Mouse (Mus musculus) right cerebral cortex, adult 2 months (tissue): ENCODE data around the gene Igf2.
A peak's percentile ranks its signal among the peaks of the same experiment; 100 is the strongest.

Source experiments
- DNase-seq, 2 experiments: peaks; one replicate each; pipeline ENCODE4 v3.0.0; 2021 to 2022; ENCODE audit warnings: low spot score in 2 of 2

Igf2 gene

DNA sequence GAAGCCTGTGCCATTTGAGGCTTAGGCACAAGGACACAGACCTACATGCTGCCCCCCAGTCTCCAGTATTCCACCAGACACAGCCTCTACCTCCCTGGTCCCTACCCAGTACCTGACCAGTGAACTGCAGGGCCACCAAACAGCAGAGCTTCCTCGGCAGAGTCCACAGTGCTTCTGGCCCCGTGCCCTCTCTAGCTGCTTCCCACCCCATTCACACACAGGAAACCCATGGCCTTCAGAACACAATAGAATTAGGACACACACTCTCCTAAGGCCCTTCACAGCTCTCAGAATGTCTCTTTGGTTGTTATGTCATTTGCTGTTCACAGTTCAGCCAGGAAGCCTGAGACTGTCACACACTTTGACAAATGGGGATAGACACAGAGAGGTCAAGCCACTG lies at the start of gene Igf2:
TSS of gene Igf2 (minus strand) at position 158 of the 400 bp plus-strand sequence.
- DNase-seq, result no peak

DNA sequence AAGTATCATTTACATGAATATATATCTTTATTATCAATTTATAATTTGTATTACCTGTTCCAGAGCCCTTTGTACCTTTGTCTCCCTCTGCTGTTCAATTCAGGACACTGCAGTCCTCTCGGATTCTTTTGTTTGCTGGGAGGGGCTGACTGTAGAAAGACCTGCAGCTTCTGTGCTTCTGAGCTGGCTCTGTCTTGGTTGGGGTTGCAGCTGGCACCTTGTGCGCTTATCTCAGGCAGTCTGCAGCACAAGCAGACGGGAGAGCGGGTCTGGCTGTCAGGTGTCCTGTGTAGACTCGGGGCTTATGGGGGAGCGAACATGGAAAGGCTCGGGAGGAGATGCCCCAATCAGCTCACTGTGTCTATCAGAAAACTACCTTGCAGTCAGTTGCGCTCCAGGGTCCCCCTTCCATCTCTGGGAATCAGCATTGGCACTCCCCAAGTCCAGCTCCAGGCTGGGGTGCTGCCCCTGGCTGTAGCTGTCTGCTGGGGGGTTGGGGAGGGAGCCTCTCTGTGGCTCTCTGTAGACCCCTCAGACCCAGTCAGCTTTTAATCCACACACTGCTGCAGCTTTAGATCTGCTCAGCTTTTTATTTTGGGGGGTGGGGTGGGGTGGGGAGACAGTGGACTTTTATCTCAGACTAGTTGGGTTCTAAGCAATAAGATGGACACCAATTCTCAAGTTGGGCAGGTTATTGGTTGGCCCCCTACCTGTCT lies 48.3 kb upstream of the Igf2 start:
- DNase-seq, result peak; percentile 40 to 70

DNA sequence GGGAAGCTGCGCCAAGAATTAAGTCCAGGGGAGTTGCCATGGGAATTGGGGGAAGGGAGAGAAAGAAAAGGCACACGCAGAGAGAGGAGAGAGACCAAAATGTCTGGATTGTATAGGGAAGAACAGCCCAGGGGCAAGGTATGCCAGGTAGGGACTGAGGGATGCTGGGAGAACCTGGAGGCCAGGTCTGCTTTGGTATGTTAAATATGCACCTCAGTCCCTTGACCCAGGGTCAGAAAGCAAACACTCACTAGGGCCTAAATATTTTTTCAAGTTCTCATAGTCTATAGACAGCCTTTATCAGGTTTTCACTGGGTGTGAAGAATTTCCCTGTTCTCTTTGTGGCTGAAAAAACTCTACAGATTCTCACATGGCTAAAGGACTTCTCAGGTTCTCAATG lies 40.3 kb upstream of the Igf2 start:
- no peak for DNase-seq

DNA sequence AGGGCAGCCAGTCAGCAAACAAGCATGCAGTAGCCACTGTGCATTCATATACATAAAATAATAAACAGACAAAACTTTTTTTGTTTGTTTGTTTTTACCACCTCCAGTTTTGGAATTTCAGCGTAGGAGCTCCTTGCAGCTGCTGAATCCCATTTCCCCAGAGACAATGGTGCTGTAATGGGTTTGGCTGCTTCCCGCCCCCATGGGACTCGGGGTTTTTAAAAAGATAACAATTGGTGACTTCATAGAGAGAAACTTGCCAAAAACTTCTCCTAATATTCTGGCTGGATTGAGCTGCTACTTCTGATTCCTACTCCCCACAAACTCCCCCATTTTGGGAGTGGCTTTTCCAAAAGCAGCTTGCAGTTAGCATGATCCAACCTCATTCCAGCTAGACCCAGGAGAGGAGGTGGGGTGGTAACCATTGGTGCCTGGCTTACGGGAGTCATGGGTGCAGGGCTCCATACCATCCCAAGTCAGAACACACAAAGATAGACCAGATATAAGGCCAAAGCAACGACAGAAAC lies 32.8 kb upstream of the Igf2 start:
- DNase-seq, result no peak

DNA sequence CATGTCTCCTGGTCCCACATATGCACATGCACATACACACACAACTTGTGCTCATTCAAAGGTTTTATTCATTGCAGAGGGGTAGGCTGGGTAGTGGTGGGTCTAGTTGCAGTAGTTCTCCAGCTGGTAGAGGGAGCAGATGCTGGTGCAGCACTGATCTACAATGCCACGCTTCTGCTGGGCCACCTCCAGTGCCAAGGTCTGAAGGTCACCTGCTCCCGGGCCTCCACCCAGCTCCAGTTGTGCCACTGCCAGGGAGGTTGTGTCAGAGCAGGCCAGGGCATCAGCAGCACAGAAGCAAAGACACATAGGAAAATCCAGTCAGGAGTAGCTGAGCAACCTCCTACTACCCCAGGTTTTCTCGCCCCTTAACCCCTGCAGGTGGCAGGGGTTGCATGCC lies 12.0 kb upstream of the Igf2 start:
- no peak for DNase-seq

DNA sequence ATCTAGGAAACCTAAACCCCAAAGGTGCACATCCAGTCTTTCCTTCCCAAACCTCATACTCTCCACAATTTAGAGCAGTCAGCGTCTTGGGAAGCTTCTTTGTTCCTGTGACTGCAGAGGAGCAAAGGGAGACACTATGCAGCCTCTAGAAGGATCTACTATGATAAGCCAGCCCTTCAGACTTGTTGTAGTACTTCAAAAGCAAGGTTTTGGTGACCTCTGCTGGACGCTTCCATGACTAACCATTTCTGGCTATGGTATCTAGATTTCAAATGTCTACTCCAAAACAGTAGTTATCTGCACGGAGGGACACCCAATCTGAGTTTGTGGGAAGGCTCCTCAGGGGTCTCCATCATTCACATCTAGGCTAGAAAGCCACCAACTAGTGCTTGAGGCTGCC lies 9.0 kb upstream of the Igf2 start:
- DNase-seq, result peak; percentile 77 to 82

DNA sequence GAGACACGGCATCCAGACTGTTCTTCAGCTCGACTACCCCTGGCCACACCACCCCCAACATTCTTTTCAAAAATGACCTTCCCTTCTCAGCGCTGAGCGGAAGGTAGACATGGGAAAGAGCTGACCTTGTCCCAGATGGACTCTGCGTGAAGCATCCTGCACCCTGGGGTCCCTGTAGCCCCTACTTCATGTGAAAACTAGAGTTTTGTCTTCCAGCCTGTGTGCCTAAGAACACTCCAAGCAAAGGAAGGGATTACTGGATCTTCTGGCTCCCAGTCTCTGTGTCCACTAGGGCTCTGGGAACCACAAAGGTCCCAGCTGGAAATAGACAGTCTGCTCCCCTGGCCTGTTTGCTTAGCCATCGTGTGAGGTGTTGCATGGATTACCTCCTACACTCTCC lies 8.5 kb upstream of the Igf2 start:
- no peak for DNase-seq

DNA sequence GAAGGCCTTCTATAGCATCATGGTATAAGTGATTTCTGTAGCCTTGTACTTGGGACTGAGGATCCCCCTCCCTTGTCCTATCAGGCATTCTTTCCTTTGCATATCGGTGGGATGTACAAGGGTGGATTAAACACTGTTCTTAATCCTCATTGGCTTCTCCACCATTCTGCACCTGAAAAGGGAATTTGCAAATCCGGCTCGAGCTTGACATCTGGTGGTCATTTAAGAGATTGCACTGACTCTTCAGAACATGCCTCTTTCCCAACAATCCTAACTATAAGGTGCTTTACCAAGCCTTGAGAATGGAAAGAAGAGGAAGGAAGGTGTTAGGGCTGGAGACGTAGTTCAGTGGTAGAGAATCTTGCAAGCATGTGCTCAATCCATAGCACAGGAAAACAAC lies 5.5 kb upstream of the Igf2 start:
- peak; percentile 80 to 84 for DNase-seq

DNA sequence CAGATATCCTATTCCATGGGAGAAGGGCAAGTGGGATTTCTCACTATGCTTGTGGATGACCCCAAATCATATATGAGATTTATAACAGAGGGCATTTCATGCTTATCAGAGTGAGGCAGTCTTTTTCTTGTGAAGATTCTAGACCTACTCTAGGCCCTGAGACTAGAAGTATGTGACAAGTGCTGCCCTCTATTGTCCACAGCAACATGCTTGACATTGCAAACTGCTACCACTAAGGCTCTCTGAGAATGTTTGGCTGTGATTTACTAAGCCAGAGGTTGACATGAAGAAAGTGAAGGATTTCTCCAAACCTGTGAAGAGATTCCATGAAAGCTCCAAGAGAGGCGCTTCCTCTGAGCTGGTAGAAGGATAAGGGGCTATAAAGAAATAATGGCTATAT lies 4.5 kb upstream of the Igf2 start:
- no peak for DNase-seq

DNA sequence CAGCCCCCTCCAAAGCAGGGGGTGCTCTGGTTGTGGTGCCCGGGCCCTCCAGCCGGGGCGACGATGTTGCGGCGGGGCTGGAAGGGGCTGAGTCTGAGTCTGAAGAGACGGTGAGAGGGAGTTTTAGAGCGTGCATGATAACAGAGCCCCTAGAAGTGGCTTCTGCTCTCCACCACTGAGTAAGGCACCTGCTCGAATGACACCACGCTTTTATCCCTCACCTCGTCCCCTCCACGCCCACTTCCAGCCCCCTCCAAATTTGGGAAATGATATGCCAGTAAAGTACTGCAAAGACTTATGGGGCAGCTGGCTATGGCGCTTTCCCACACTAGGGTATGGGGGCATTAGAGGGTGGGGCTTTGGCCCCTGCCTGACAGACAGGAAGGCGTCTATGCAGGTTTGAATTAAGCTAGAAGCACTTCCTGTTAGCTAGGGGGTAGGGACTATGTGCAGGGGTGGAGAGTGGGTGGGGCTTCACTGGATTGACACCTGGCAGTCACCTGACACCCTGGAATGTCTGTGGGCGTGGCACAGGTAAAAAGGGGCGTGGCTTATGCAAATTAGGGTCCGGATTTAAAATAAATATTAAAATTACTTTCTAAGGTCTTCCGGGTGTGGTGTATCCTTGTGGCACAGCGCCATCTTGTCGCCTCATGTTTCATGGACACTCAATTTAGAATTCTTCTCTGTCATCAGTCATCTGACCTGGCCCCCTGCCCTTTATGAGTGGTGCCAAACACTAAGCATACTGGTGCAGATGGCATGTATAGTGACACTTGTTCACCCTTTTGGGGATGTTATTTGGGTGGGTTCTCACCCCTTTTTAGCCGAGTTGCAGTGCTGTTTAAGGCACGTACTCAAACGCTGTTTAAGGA lies 3.4 kb upstream of the Igf2 start, which contains the start of gene Gm49394:
TSS of gene Gm49394 (minus strand) at position 192 of the 875 bp plus-strand sequence.
- no peak for DNase-seq

DNA sequence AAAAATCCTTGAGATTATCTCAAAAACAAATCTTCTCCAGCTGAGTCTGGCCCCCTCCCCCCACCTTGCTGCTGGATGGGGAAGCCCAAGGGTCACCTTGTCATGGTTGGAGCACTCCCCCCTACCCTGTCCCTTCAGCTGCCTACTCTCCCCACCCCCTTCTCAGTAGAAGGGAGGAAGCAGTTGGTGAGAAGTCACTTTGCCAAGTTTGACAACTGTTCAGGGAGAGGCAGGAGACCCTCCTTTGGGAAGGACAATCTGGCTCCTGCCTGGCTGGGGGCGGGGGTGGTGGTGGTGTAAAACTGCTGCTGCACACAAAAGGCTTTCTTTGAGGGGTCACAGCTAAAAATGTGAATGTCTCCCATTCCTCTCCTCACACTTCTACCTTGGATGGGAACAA lies 1.7 kb upstream of the Igf2 start:
- DNase-seq, result no peak

DNA sequence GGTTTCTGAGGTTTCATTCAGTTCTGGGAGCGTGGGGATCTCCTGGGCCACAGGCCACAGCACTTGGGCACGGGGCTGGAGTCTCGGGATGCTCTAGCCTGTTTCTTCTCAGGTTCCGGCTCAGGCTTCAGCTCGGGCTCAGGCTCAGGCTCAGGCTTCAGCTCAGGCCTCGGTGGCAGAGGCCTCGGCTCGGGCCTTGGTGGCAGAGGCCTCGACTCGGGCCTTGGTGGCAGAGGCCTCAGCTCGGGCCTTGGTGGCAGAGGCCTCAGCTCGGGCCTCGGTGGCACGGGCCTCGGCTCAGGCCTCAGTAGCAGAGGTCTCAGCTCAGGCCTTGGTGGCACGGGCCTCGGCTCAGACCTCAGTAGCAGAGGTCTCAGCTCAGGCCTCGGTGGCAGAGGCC lies 905 bp upstream of the Igf2 start:
- DNase-seq, result no peak

DNA sequence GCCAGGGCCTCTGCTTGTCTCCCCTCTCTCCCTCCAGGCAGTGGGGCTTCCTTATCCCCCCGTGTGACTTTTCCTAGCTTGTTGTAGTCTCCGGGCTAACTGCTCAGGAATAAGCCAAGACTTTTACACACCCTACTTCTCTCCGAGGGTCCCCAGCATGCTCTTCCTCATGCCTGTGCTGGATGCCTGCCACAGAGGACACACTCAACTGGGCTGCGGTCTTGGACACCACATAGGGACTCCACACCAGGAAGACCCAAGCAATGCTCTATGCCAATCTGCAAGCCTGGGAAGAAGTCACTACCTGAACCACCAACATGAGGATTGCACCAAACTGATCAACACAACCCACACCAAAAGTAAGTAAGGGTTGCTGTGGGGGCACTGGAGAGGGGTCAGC lies 507 bp downstream of the Igf2 start:
- DNase-seq, result no peak

DNA sequence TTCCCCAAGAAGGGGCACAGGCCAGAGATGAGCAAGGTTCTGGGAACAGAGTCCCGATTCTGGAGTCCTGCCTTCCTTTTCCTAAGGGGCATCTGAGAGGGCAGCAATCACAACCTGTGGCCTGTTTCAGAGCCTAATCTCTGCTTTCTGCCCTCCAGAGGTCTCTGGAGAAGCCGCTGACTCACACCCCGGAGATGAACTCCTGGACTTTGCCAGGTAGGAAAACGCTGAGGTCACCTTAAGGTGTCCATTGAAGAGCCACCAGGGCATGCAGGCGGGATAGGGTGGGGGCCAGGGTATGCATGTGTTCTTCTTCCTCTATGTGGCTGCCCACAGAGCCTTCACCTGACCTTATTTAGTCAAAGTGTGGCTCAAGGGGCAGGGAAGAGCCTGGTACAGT lies 1.3 kb downstream of the Igf2 start:
- DNase-seq, result no peak

DNA sequence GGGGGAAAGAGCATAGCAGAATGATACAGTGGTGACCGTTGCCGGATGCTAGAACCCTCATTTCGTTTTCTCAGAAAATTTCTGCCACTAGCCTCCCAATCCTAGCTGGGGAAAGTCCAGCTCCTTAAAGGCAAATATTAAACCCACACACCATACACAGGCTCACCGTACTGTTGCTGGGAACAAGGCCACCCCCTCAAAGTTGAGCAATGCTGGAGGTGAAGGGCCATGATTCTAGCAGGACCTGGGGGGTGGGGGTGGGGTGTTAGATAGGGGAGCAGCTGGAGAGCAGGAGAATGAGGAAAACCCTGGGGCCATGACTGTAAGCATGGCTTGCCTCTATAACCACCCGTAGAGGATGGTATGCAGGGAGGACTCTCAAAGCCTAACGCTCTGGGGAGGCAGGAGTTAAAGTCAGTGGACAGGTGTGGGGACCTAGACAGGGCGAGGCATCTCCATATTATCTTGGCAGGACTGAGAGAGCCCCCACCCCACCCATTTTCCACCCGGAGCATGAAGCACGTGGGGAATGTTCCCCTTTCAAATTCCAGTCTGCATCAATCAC lies 2.1 kb downstream of the Igf2 start:
- DNase-seq, result no peak

DNA sequence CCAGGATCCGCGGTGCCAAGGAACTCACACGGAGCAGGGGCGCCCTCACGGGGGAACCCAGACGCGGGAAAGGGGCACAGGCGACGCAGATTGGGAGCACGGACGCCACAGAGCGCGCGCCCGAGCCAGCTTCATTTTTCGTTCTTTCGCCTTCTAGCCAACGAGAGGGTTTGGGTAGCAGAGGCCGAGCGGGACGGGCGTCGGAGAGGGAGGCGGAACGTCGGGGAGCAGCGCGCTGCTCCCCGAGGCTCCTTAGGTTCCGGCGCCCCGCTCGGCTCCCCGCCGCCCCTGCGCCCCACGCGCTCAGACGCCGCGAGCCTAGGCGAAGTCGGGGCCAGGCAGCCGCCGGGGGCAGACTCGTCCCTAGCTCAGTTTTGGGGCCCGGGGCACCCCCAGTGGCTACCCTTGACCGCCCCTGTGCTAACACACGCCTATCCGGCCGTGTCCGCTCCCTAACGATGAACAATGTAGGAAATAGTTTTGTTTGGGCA lies 2.6 kb downstream of the Igf2 start:
- DNase-seq, result no peak

DNA sequence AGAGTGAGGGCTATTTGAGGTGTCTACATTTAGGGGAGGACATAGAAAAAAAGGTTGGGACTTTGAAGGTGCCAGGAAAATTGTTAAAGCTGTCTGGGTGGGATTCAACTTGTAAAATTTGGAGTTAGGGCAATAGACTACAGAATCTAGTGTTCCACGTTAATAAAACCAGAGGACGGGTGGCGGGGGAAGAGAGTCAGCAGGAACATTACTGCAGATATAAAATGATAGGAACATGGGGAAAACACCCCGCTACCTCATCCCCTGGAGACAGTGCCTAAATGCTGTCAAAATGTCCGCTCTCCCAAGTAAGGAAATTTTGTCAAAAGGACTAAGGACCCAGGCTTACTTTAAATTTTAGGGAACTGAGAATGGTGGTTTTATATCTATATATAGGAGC lies 3.5 kb downstream of the Igf2 start:
- DNase-seq, result no peak

DNA sequence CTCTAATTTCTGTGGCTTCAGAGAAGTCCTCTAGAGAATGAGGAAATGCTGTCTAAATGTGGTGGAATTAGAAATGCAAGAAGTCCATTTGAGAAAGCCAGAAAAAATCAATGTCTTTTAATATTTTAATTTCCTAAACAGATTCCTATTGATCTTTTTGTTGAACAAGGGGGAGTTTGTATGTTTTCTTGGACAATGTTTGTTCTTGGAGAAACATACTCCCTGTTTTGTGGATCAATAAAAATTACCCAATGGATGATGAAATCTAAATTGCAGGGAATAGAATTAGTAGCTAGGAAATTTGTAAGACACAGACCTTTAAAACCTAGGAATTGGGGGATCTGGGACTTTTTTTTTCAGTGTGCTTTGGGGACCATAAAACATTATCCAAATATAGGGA lies 4.8 kb downstream of the Igf2 start:
- DNase-seq, result no peak

DNA sequence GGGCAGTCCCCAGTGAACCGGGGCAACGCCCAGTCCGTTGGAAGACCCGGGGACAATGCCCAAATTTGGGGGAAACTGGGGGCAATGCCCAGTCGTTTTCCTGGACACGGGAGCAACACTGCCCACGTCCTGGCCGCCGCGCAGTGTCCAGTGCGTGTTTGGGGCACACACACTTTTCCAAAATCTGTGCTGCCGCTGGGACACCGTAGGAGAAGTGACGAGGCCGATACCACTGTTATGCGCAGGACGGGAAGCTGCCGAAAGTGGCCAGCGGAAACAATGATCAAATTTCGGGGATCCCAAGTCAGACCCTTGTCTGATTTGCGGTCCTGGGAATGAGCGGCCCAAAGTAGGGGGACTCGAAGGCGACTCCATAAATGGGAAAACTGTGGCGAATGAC lies 5.6 kb downstream of the Igf2 start:
- no peak for DNase-seq

DNA sequence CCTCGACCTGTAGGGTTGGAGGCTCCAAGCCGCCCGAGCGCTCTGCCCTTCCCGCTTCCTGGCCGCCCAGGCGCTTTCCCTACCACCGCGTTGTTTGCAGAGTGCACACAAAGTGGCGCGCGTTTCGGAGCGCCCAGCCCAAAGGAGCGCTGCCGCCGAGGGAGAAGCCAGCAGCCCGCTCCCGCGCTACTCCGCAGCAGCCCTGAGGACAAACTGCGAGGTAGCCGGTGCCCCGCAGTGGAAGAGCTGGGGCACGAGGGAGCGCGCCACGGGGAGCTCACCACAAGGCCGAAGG lies 6.0 kb downstream of the Igf2 start:
- no peak for DNase-seq

DNA sequence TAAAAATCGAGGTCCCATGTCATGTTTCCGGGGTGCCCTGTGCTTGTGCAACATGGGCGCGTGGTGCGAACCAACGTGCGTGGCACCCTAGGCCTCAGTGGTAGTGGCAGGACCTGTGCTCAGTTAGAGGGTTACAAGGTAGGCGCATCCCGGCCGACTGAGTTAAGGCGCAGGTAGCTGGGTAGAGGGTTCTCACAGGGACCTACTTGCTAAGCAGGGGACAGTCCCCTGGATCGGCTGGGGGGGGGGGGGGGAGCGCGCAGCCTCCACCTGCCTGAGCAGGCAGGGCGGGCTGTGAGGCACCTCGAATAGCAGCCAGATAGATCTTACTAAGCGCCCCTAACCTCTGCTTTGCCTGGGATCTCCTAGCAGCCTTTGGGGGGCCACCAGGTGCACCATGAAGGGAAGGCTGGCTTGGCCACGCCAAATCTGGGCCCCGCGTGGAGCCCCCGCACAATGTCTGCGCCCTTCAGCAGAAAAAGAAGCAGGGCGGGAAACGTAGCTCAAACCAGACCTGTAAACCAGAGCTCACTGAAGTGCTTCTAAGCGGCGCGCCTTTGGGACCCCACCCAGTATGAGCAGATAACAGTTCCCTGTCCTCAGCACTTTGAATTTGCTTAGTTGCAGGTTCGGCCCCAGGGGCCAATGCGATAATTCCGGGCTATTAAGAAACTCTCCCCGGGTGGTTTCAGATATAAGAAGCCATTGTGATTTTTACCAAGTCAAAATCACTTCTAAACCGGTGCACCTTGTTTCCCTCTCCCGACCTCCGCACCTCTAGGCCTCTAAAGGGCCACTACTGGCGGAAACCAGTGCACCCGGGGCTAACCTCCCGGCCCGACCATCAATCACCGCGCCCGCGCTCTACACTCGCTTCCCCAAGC lies 6.6 kb downstream of the Igf2 start:
- DNase-seq, result no peak
